Mouse (Mus musculus) left cerebral cortex, adult 2 months (tissue): ENCODE data around the gene Adat3. TPM values are rescaled to one million over a fixed set of nuclear protein-coding genes. Genes with fewer than 3 reads are reported as not detected.

Experiments
- DNase-seq, 2 experiments: peaks; one replicate each; pipeline ENCODE4 v3.0.0; 2021 to 2022; ENCODE audit warnings: low spot score in 2 of 2, mixed read lengths in 1 of 2; ENCODE audit errors: extremely low spot score in 1 of 2
- H3K27ac ChIP-seq: fragments of 200-600 bp; 2 replicates; pipeline ENCODE4 v1.8.1; 2022
- H3K4me3 ChIP-seq: fragments of 200-600 bp; 2 replicates; pipeline ENCODE4 v1.8.1; 2022
- CTCF ChIP-seq: fragments of 200-600 bp; IDR thresholded peaks from 2 replicates; pipeline ENCODE4 v1.8.1; 2022; ENCODE audit warnings: antibody characterized with exemption, mild to moderate bottlenecking, moderate library complexity
- intact Hi-C: fragments of 180-260 bp; cut with DNase I; formaldehyde crosslinking; loops from one replicate; pipeline ENCODE4 v1.15.1; 2025
- long read RNA-seq, 2 experiments: library from polyadenylated mRNA; stranded (forward); transcript quantifications; one replicate each; pipeline ENCODE4 v2.0.0; 2021; ENCODE audit warnings: borderline mapping rate in 2 of 2
- total RNA-seq, 2 experiments: library from RNA; stranded (reverse); gene quantifications; 2 replicates each; pipeline ENCODE4 v1.2.3; 2021

Adat3 gene
- 1 to 10 TPM; 1.3 to 5.6 TPM for total RNA-seq
- long read RNA-seq, experiment 1, partial matches to known transcripts, result 0 of 1 reads
- long read RNA-seq, experiment 1, other reads (novel, unspliced or antisense), result 0 of 1 reads
- long read RNA-seq, experiment 2, result 0 reads

GRCm38 (mm10) chr10:80602698-80603325, at the start of gene Adat3, which contains the start of gene Scamp4:
Gene Adat3 (plus strand): TSS chr10:80602880.
Gene Scamp4 (plus strand): TSS chr10:80602872.
- peak; percentile 94 to 96 for DNase-seq
- intact Hi-C loops, result loop anchor here (1.0 kb wide), 1 partner anchor 19 kb away; the partner anchor contains the start of gene Csnk1g2
- H3K4me3 ChIP-seq, result peak within 1 kb of the TSS; percentile 95
- H3K27ac ChIP-seq, result peak within 1 kb of the TSS; percentile 97
- no peak for TF ChIP-seq CTCF

GRCm38 (mm10) chr10:80553575-80553974, 49.1 kb upstream of the Adat3 start:
- DNase-seq, result no peak
- intact Hi-C loops, result no loop called here
- no peak for TF ChIP-seq CTCF
- Histone ChIP-seq H3K27ac (no peak overlapping the region), H3K4me3 (no peak overlapping the region)

- H3K27ac ChIP-seq, result no peak overlapping the region
- TF ChIP-seq CTCF, result no peak
- no peak for DNase-seq
- intact Hi-C loops, result no loop called here
- H3K4me3 ChIP-seq, result no peak overlapping the region
These were observed 48.7 kb upstream of the Adat3 start for GRCm38 (mm10) chr10:80553997-80554396.

GRCm38 (mm10) chr10:80557346-80557965, 45.2 kb upstream of the Adat3 start:
- H3K4me3 ChIP-seq, result no peak overlapping the region
- peak; percentile 79 for TF ChIP-seq CTCF
- DNase-seq, result peak in 1 of 2 experiments; percentile 80
- intact Hi-C loops, result no loop called here
- no peak overlapping the region for H3K27ac ChIP-seq

- Histone ChIP-seq H3K27ac (no peak overlapping the region), H3K4me3 (no peak overlapping the region)
- TF ChIP-seq CTCF, result no peak
- peak in 1 of 2 experiments; percentile 10 for DNase-seq
- intact Hi-C loops, result no loop called here
These were observed 43.2 kb upstream of the Adat3 start for GRCm38 (mm10) chr10:80559431-80559830.

- Histone ChIP-seq H3K4me3 (peak overlapping the region; percentile 97), H3K27ac (peak overlapping the region; percentile 100)
- intact Hi-C loops, result no loop called here
- DNase-seq, result no peak
- no peak for TF ChIP-seq CTCF
These were observed 42.1 kb upstream of the Adat3 start for GRCm38 (mm10) chr10:80560621-80561020.

GRCm38 (mm10) chr10:80561116-80561944, 41.4 kb upstream of the Adat3 start, which contains the start of gene Rexo1:
Gene Rexo1 (minus strand): TSS chr10:80561560.
- intact Hi-C loops, result no loop called here
- TF ChIP-seq CTCF, result peak; percentile 82
- peak; percentile 90 to 93 for DNase-seq

GRCm38 (mm10) chr10:80566375-80567092, 36.1 kb upstream of the Adat3 start:
- peak overlapping the region; percentile 92 for H3K27ac ChIP-seq
- peak; percentile 98 for TF ChIP-seq CTCF
- intact Hi-C loops, result loop anchor here (1.0 kb wide), 1 partner anchor 11 kb away; the partner anchor contains the start of gene Klf16
- peak; percentile 86 to 92 for DNase-seq
- H3K4me3 ChIP-seq, result peak overlapping the region; percentile 27

More at GRCm38 (mm10) chr10:80561116-80561944, 41.4 kb upstream of the Adat3 start, which contains the start of gene Rexo1:
- peak within 1 kb of the TSS; percentile 97 for H3K4me3 ChIP-seq
- peak within 1 kb of the TSS; percentile 100 for H3K27ac ChIP-seq

- TF ChIP-seq CTCF, result no peak
- no peak for DNase-seq
- no peak overlapping the region for H3K4me3 ChIP-seq
- H3K27ac ChIP-seq, result no peak overlapping the region
- intact Hi-C loops, result no loop called here
These were observed 33.8 kb upstream of the Adat3 start for GRCm38 (mm10) chr10:80568876-80569275.

GRCm38 (mm10) chr10:80569664-80570066, 33.0 kb upstream of the Adat3 start:
- DNase-seq, result peak in 1 of 2 experiments; percentile 19
- TF ChIP-seq CTCF, result no peak
- intact Hi-C loops, result no loop called here
- no peak overlapping the region for H3K4me3 ChIP-seq
- H3K27ac ChIP-seq, result peak overlapping the region; percentile 12; the same call in 1 of the 2 replicates

GRCm38 (mm10) chr10:80570419-80570818, 32.3 kb upstream of the Adat3 start:
- H3K4me3 ChIP-seq, result no peak overlapping the region
- intact Hi-C loops, result no loop called here
- TF ChIP-seq CTCF, result no peak
- no peak for DNase-seq
- peak overlapping the region; percentile 76 for H3K27ac ChIP-seq
